Mouse (Mus musculus) stomach, embryonic 15.5 days (tissue): ENCODE measurements around the gene Mapk13. TPM values are rescaled to one million over a fixed set of nuclear protein-coding genes. Genes with fewer than 3 reads are reported as not detected.
"Not testable (repeated sequence)": the region's sequence is repeated elsewhere in the genome, so short reads cannot be mapped to it uniquely, and the experiment has no call there.

Experiments used
- ATAC-seq: fragments of 200-750 bp; cut with Nextera tagmentation; 2 replicates; pipeline ENCODE4 v1.8.0; 2017; ENCODE audit warnings: low read depth, moderate number of reproducible peaks, moderate TSS enrichment; ENCODE audit not compliant: insufficient read depth, low FRiP score
- H3K27ac ChIP-seq: fragments of 300-500 bp; sonication (generic); 2 replicates; pipeline ENCODE4 v1.5.1; 2015; ENCODE audit warnings: mild to moderate bottlenecking, inconsistent platforms
- H3K27me3 ChIP-seq: fragments of 300-500 bp; sonication (generic); replicated peaks from 2 replicates; pipeline ENCODE4 v1.6.1; 2015; ENCODE audit warnings: inconsistent platforms
- H3K36me3 ChIP-seq: fragments of 300-500 bp; sonication (generic); 2 replicates; pipeline ENCODE4 v1.6.1; 2015; ENCODE audit warnings: inconsistent platforms
- H3K4me1 ChIP-seq: fragments of 300-500 bp; sonication (generic); 2 replicates; pipeline ENCODE4 v1.6.1; 2015; ENCODE audit warnings: inconsistent platforms
- H3K4me2 ChIP-seq: fragments of 300-500 bp; sonication (generic); 2 replicates; pipeline ENCODE4 v1.6.1; 2015; ENCODE audit warnings: mild to moderate bottlenecking, inconsistent platforms
- H3K4me3 ChIP-seq: fragments of 300-500 bp; sonication (generic); replicated peaks from 2 replicates; pipeline ENCODE4 v1.5.1; 2015; ENCODE audit warnings: inconsistent platforms
- H3K9ac ChIP-seq: fragments of 300-500 bp; sonication (generic); 2 replicates; pipeline ENCODE4 v1.6.1; 2015; ENCODE audit warnings: inconsistent platforms
- H3K9me3 ChIP-seq: fragments of 300-500 bp; sonication (generic); 2 replicates; pipeline ENCODE4 v1.6.1; 2016; ENCODE audit warnings: inconsistent platforms
- WGBS: fragments of 180-500 bp; shearing (Covaris S2); methylation state at CpG from one replicate; pipeline ENCODE4 v1.1.7; 2015; 5-methylcytosine and 5-hydroxymethylcytosine counted together
- polyA plus RNA-seq: library from polyadenylated mRNA; unstranded; fragments of >200 nt; fragmentation: Nextera tagmentation; extraction: Ambion mirVana; gene quantifications from 2 replicates; pipeline ENCODE4 v1.2.1, GENCODE M21; 2015

Gene Mapk13
- polyA plus RNA-seq, 1 experiment from 2014 or later = 95.5 TPM

DNA sequence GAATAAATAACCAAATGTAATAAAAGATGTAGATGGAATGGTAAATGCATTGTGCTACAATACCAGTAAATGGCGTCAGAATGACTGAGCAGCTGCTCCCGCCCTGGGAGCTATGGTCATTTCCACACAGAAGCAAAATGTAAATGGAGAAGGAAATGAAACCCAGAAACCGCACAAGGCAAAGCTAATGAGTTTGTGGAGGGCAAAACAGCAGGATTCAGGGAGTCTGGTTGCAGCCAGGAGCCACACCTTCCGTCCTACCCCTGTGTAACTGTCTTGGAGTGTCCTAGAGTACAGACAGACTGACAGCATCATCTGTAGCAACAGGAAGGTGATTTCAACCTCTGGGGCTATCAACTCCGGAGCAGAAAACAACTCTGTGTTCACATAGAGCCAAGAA lies 12.7 kb upstream of the Mapk13 start:
- 60% methylated on average over 5 of the region's 5 CpGs for WGBS
- Histone ChIP-seq H3K36me3 (no peaks in the 10 kb centered on the region), H3K4me1 (no peaks in the 10 kb centered on the region), H3K27ac (no peak overlapping the region), H3K27me3 (no peaks in the 10 kb centered on the region), H3K9ac (no peak overlapping the region), H3K4me3 (no peak overlapping the region), H3K9me3 (no peaks in the 10 kb centered on the region), H3K4me2 (no peak overlapping the region)
- ATAC-seq = no peak

DNA sequence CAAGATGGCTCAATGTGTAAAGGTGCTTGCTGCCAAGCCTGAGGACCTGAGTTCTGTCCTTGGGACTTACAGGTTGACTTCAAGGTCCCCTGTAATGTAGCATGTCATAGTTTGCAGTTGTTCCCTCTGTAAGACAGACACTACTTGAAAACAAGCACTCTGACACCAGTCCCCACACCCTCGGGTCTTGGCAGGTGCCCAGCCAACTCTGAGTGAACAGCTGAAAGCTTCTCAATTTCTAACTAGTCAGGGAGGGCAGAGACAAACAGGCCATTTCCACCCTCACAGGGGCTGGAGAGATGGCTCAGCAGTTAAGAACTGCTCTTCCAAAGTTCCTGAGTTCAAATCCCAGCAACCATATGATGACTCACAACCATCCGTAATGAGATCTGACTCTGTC lies 11.6 kb upstream of the Mapk13 start:
- no peak overlapping the region for H3K4me3 ChIP-seq
- H3K4me1 ChIP-seq = no peaks in the 10 kb centered on the region
- H3K4me2 ChIP-seq = no peak overlapping the region
- no peaks in the 10 kb centered on the region for H3K9me3 ChIP-seq
- ATAC-seq = no peak
- H3K27ac ChIP-seq = no peak overlapping the region
- 75% methylated on average over 2 of the region's 2 CpGs for WGBS
- H3K36me3 ChIP-seq = no peaks in the 10 kb centered on the region
- no peaks in the 10 kb centered on the region for H3K27me3 ChIP-seq
- no peak overlapping the region for H3K9ac ChIP-seq

DNA sequence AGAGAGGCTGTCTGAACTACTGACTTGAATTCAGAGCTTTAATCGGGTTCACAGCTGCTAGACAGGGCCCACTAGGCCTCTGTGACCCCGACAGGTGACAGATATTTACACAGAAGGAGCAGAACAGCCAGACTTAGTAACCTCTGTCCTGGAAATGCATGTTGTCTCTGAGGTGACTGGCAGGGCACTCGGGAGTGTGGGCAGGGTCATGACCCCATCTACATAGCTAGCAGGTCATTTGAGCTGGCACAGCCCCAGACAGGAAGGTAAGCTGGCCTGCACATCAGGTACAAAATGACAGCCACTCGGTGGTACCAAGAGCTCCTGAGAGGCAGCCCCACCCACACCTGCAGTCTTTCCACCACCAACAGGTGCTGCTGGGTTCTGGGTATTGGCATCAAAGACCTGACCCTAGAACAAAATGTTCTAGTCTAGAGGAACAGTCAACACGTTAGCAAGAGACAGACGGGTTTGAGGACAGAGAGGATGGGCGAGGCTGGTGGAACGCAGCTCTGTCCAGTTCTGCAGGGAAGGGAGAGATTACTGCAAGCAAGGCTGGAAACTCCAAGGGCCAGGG lies 8.3 kb upstream of the Mapk13 start:
- no peak for ATAC-seq
- Histone ChIP-seq H3K27ac (no peak overlapping the region), H3K36me3 (no peaks in the 10 kb centered on the region)

DNA sequence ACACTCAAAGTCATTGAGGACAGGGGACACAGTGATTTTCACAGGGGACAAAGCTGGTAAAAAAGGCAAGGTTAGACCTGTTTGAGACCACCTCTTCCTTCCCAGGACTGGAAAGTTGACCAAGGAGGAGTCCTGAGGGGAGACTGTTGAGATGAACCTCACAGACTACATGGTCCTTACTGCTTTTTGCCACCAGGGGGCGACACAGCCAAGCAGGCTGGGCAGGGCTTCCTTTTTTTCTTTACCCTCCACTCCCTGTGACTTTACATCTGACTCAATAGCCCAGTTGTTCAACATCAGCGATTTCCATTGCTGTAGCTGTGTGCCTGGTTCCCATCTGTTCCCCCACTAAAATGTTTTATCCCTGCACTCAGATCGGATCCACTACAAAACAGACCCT lies 7.2 kb upstream of the Mapk13 start:
- ATAC-seq = peak; percentile 66
- H3K27me3 ChIP-seq = no peaks in the 10 kb centered on the region
- no peak overlapping the region for H3K4me3 ChIP-seq
- H3K9ac ChIP-seq = no peak overlapping the region
- H3K36me3 ChIP-seq = no peaks in the 10 kb centered on the region
- H3K4me2 ChIP-seq = no peak overlapping the region
- H3K9me3 ChIP-seq = no peaks in the 10 kb centered on the region
- 14% methylated on average over 3 of the region's 3 CpGs for WGBS
- H3K27ac ChIP-seq = no peak overlapping the region
- no peaks in the 10 kb centered on the region for H3K4me1 ChIP-seq

More for the DNA sequence above, 8.3 kb upstream of the Mapk13 start:
- no peak overlapping the region for H3K9ac ChIP-seq
- H3K4me3 ChIP-seq = no peak overlapping the region
- no peaks in the 10 kb centered on the region for H3K4me1 ChIP-seq
- no peak overlapping the region for H3K4me2 ChIP-seq
- no peaks in the 10 kb centered on the region for H3K27me3 ChIP-seq
- H3K9me3 ChIP-seq = no peaks in the 10 kb centered on the region
- 51% methylated on average over 8 of the region's 8 CpGs for WGBS

DNA sequence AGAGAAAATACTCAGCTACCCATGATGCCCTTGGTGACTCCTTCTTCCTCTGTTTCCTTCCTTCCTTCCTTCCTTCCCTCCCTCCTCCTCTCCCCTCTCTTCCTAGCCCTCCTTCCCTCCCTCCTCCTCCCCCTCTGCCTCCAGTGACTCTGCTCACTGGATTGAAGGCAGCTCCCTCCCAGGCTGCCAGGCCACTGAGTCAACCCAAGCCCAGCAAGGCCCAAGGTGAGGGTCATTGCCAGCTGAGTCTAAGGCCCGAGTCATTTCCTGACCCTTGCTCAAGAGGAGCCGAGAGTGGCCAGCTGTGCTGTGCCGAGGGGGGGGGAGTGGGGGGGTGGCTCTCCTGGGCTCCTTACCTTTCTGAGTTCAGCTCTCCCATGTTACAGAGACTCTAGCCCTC lies 2.9 kb upstream of the Mapk13 start:
- Histone ChIP-seq H3K27ac (no peak overlapping the region), H3K9me3 (no peaks in the 10 kb centered on the region), H3K4me1 (peaks cover 15% of the 10 kb centered on the region), H3K4me3 (no peak overlapping the region), H3K36me3 (no peaks in the 10 kb centered on the region), H3K4me2 (no peak overlapping the region), H3K9ac (no peak overlapping the region), H3K27me3 (no peaks in the 10 kb centered on the region)
- WGBS = 48% methylated on average over 3 of the region's 3 CpGs
- ATAC-seq = no peak

DNA sequence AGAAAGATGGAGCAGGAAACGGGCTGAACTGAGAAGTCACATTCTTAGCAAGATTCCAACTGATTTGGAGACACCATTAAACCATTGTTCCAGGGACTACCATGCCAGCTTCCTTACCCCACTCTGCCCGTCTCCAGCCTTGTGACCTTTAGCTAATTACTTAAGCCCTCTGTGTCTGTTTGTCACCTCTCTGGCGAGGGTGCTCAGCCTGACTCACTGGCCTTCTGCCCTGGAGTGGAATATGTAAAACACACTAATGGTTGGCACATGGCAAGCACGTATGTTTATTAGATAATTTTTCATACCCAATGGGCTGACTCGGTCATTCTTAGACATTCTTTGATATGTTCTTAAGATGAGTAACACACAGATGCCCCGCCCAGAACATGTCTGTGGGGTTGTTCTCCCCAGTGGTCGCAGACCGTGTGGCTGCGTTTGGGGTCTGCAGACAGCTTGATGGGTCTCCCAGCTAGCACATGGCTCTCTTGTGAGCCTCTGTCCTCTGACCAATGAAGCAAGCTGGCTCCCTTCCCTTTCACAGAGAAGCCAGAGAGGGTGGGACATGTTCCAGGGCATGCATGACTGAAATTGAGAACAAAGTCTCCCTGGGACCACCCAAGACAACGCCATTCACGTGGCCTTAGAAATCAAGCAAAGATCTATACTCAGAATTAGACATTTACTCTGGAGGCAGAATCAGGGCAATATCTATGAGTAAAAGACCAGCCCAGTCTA lies 2.1 kb upstream of the Mapk13 start:
- Histone ChIP-seq H3K36me3 (no peaks in the 10 kb centered on the region), H3K4me3 (no peak overlapping the region), H3K9ac (no peak overlapping the region), H3K9me3 (no peaks in the 10 kb centered on the region), H3K4me1 (peaks cover 15% of the 10 kb centered on the region), H3K27ac (no peak overlapping the region), H3K4me2 (no peak overlapping the region), H3K27me3 (no peaks in the 10 kb centered on the region)
- 75% methylated on average over 11 of the region's 11 CpGs for WGBS
- no peak for ATAC-seq

DNA sequence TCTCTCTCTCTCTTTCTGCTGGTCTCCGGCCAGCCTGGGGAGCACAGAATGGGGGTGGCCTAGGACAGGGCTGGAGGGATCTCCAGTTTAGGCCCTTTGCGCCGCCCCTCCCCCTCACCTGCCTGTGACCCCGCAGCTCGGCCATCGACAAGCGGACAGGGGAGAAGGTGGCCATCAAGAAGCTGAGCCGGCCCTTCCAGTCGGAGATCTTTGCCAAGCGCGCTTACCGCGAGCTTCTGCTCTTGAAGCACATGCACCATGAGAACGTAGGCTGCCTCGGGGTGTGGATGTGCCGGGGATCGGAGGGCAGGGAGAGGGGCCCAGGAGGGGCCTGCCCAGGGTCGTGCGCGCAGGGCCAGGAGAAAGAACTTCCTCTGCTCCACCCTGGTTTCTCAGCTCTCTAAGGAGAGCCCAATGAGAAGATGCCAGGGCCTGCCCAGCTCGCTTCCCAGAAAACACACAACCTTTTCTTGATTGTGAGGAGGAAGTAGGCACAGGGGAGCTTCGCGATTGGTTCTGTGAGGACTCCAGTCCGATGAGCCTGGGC lies 851 bp downstream of the Mapk13 start:
- Histone ChIP-seq H3K27ac (peak overlapping the region; percentile 63; the same call in 1 of the 2 replicates), H3K4me1 (peaks cover 15% of the 10 kb centered on the region), H3K4me2 (peak overlapping the region; percentile 87), H3K9me3 (no peaks in the 10 kb centered on the region), H3K36me3 (no peaks in the 10 kb centered on the region), H3K9ac (peak overlapping the region; percentile 61), H3K4me3 (peak overlapping the region; percentile 61), H3K27me3 (no peaks in the 10 kb centered on the region)
- 3% methylated on average over 24 of the region's 24 CpGs for WGBS
- peak; percentile 48 for ATAC-seq

DNA sequence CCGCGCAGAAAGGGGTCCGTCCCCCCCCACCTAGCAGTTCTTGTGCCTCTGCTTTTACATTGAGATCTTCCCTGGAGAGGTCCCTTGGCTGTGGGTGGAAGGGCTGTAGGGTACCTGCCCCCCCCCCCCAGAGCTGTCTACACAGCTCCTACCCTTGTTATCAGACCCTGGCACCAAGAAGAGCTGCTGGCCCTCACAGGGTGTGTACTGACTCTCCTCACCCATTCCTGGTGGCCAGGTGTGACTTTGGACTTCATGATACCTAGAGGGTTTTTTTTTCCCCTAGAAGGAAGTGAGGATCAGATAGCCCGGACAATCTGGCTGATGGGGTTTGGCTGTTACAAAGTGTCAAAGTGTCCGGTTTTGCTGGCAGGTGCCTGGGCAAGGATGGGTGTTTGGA lies 2.2 kb downstream of the Mapk13 start:
- no peak overlapping the region for H3K4me3 ChIP-seq
- H3K9ac ChIP-seq = no peak overlapping the region
- H3K4me1 ChIP-seq = peaks cover 15% of the 10 kb centered on the region
- no peaks in the 10 kb centered on the region for H3K27me3 ChIP-seq
- no peaks in the 10 kb centered on the region for H3K9me3 ChIP-seq
- 0 out of 2 replicates have a peak, but pooled peaks cover 5% of the 10 kb centered on the region for H3K36me3 ChIP-seq
- ATAC-seq = no peak
- WGBS = 79% methylated on average over 5 of the region's 5 CpGs
- no peak overlapping the region for H3K27ac ChIP-seq
- H3K4me2 ChIP-seq = no peak overlapping the region

DNA sequence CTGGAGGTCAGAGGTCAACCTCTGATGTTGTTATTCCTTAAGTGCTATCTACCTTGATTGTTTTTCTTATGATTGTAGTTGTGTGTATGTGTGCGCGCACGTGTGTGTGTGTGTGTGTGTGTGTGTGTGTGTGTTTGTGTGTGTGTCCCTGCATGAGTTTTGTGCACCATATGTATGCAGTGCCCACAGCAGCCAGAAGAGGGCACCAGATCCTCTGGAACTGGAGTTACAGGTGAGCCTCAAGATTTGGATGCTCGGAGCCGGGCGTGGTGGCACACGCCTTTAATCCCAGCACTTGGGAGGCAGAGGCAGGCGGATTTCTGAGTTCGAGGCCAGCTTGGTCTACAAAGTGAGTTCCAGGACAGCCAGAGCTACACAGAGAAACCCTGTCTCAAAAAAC lies 5.2 kb downstream of the Mapk13 start:
- not testable (repeated sequence) for H3K9ac ChIP-seq, H3K9me3 ChIP-seq, H3K27me3 ChIP-seq, ATAC-seq, H3K27ac ChIP-seq, H3K4me2 ChIP-seq, H3K4me3 ChIP-seq
- H3K4me1 ChIP-seq = peaks cover 14% of the 10 kb centered on the region
- 95% methylated on average over 9 of the region's 9 CpGs for WGBS
- H3K36me3 ChIP-seq = 0 out of 2 replicates have a peak, but pooled peaks cover 10% of the 10 kb centered on the region

DNA sequence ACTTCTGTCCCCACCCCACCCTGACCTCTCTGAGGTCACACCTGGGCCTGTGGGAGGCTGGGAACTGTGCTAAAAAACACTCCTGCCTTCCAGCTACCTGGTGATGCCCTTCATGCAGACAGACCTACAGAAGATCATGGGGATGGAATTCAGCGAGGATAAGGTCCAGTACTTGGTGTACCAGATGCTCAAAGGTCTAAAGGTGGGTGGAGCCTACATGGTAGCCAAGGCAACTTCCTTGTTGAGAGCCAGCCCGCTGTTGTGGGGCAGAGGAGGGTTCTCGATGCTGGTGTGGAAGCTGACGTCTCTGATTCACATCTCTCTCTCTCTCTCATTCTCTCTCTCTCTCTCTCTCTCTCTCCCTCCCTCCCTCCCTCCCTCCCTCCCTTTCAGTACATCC lies 6.1 kb downstream of the Mapk13 start:
- peaks cover 6% of the 10 kb centered on the region for H3K4me1 ChIP-seq
- H3K4me3 ChIP-seq = no peak overlapping the region
- 84% methylated on average over 4 of the region's 4 CpGs for WGBS
- no peaks in the 10 kb centered on the region for H3K27me3 ChIP-seq
- H3K27ac ChIP-seq = no peak overlapping the region
- H3K36me3 ChIP-seq = 0 out of 2 replicates have a peak, but pooled peaks cover 14% of the 10 kb centered on the region
- no peak for ATAC-seq
- no peaks in the 10 kb centered on the region for H3K9me3 ChIP-seq
- no peak overlapping the region for H3K4me2 ChIP-seq
- no peak overlapping the region for H3K9ac ChIP-seq

DNA sequence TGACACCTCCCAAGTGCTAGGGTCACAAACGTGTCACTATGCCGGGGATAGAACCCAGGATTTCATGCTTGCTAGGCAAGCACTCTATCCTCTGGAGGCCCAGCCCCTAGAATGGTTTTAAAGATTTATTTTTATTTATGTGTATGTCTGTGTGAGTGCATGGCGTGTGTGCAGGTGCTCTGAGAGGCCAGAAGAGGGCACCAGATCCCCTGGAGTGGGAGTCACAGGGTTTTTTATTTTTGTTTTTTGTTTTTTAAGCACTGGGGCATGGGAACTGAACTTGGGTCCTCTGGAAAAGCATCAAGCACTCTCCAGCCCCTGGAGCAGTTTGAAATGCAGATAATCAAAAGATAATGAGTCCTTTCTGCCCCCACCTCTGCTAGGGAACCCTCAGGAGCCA lies 7.7 kb downstream of the Mapk13 start:
- Histone ChIP-seq H3K9ac (no peak overlapping the region), H3K4me1 (no peaks in the 10 kb centered on the region), H3K36me3 (0 out of 2 replicates have a peak, but pooled peaks cover 14% of the 10 kb centered on the region), H3K4me3 (no peak overlapping the region), H3K27ac (no peak overlapping the region), H3K9me3 (no peaks in the 10 kb centered on the region), H3K27me3 (no peaks in the 10 kb centered on the region), H3K4me2 (no peak overlapping the region)
- WGBS = 85% methylated on average over 3 of the region's 3 CpGs
- ATAC-seq = no peak

DNA sequence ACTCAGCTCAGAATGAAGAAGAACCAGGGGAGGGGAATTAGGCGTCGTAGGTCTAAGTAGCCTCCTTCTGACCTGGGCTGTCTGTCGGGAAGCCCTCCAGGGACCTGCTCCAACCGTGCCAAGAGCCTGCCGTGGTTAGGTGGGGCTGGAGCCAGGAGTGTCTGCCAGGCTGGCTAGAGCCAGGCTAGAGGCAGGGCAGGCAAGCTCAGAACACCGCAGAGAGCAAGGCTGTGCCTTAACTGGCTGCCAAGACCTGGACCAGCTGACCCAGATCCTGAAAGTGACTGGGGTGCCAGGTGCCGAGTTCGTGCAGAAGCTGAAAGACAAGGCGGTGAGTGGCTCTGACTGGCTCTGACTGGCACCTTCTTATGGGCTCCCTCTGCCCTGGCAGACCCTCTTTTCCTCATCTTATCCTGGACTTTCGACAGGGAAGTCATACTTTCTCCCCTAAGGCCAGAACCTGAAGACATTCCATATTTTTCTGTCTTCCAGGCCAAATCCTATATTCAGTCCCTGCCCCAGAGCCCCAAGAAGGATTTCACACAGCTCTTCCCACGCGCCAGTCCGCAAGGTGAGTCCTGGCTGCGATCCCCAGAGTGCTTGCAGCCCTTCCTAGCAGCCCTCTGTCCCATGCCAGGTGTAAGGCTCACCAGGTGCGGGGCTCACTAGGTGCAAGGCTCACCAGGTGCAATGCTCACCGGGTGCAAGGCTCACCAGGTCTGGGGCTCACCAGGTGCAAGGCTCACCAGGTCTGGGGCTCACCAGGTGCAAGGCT lies 8.3 kb downstream of the Mapk13 start:
- H3K9ac ChIP-seq = no peak overlapping the region
- 0 out of 2 replicates have a peak, but pooled peaks cover 14% of the 10 kb centered on the region for H3K36me3 ChIP-seq
- no peak overlapping the region for H3K4me3 ChIP-seq
- H3K4me2 ChIP-seq = no peak overlapping the region
- no peaks in the 10 kb centered on the region for H3K4me1 ChIP-seq
- no peaks in the 10 kb centered on the region for H3K27me3 ChIP-seq
- 81% methylated on average over 16 of the region's 16 CpGs for WGBS
- no peak overlapping the region for H3K27ac ChIP-seq
- H3K9me3 ChIP-seq = no peaks in the 10 kb centered on the region
- ATAC-seq = no peak
